Mouse (Mus musculus) frontal cortex, adult 2 months (tissue): ENCODE results near the gene Esp3. TPM values are rescaled to one million over a fixed set of nuclear protein-coding genes. Genes with fewer than 3 reads are reported as not detected.
"Not testable (repeated sequence)": the region's sequence is repeated elsewhere in the genome, so short reads cannot be mapped to it uniquely, and the experiment has no call there.

ENCODE experiments used
- DNase-seq, 2 experiments: peaks; one replicate each; pipeline ENCODE4 v3.0.0; 2022; ENCODE audit warnings: low spot score in 1 of 2; ENCODE audit errors: extremely low spot score in 1 of 2
- polyA plus RNA-seq: library from polyadenylated mRNA; depleted of rRNA; stranded (reverse); fragments of >200 nt; gene quantifications from 2 replicates; pipeline ENCODE4 v1.2.3, GENCODE M21; 2012; rRNA removed

Esp3 gene
- polyA plus RNA-seq: not detected in 2 replicates

- DNase-seq: not testable (repeated sequence)
These were observed at the start of gene Esp3 for GRCm38 (mm10) chr17:40631775-40632174. TSS of gene Esp3 (plus strand) at chr17:40632075.

GRCm38 (mm10) chr17:40583906-40584305 is 48.0 kb upstream of the Esp3 start:
- DNase-seq: not testable (repeated sequence)

- no peak for DNase-seq
These were observed 40.6 kb upstream of the Esp3 start for GRCm38 (mm10) chr17:40591297-40591696.

- no peak for DNase-seq
These were observed 33.6 kb upstream of the Esp3 start, which contains the start of gene Esp4 for GRCm38 (mm10) chr17:40598294-40598693. TSS of gene Esp4 (plus strand) at chr17:40598594.

- not testable (repeated sequence) for DNase-seq
These were observed 30.3 kb downstream of the Esp3 start for GRCm38 (mm10) chr17:40662118-40662679.

- not testable (repeated sequence) for DNase-seq
These were observed 31.4 kb downstream of the Esp3 start for GRCm38 (mm10) chr17:40663161-40663811.

Other genes with a start within 250 kb of the Esp3 start
- gene Esp8, start 112.1 kb upstream of the Esp3 start, polyA plus RNA-seq: not detected in 2 replicates
- gene Esp6, start 70.6 kb upstream of the Esp3 start, polyA plus RNA-seq: not detected in 2 replicates
- gene Esp4, start 33.5 kb upstream of the Esp3 start, polyA plus RNA-seq: not detected in 2 replicates
- gene Esp1, start 95.0 kb downstream of the Esp3 start, polyA plus RNA-seq: not detected in 2 replicates
- 0.08 TPM in 1 of 2 replicates, not detected in the other for gene Crisp2, start 174.9 kb downstream of the Esp3 start, polyA plus RNA-seq
- not detected in 2 replicates for gene Rhag, start 179.1 kb downstream of the Esp3 start, polyA plus RNA-seq
- 2.0 and 2.2 TPM in 2 replicates for gene 9130008F23Rik, start 248.5 kb downstream of the Esp3 start, polyA plus RNA-seq